Mouse (Mus musculus) liver, adult 10 weeks (tissue): ENCODE results near the gene Zfp385c. TPM values are rescaled to one million over a fixed set of nuclear protein-coding genes. Genes with fewer than 3 reads are reported as not detected.

Source experiments
- polyA plus RNA-seq: library from polyadenylated mRNA; stranded (reverse); fragments of 350-450 nt; fragmentation: Illumina TruSeq; extraction: RNeasy Lipid Tissue Mini Kit (QIAGEN cat#74804); gene quantifications from one replicate; pipeline ENCODE4 v1.2.3, GENCODE M21; 2014; ENCODE audit warnings: low read depth, low replicate concordance

The Zfp385c gene
- polyA plus RNA-seq = not detected

DNA sequence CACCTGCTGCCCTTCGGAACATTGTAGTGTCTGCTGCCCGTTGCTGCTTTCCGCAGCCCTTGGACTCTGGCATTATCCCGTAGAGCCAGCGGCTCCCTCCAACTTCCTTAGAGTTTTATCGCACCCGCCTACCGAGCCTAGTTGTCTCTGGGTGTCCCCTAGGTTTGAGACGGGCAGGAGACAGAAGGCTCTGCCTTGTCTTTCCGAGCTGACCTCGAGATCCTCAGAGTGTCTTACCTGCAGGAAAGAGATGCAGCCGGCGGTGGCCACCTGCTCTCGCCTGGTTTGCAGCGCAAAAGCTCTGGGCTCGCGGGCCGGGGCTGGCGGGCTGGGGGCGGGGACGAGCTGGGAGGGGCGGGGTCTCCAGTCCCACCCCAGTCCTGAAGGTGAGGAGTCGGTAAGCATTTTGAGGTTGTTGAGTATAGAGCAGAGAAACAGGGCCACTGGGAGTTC lies at the start of gene Zfp385c:
TSS of gene Zfp385c (minus strand) at position 292 of the 453 bp plus-strand sequence.

DNA sequence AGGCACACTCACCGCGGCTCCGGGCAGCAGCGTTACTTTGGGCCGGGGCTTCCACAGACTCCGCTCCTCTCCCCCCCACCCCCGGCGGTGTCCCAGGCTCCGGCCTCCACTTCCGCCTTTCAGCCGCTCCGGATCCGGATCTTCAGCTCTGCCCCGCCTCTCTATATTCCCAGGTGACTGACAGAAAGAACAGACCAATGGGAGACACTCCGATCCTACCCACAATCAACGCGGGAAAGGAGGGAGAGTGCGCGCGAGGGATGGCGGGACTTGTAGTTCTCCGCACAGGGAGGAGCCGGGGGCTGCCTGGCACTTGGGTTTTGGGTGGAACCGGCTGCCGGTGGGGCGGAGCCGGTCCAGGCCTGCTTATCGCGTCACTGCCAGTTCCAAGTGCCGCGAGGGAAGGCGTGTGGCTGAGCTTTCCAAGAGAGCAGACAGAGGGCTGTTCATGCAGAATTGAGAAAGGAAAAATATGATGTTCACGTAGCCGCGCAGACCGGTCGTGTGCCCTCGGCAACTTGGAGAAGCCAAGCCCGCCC lies 45.9 kb upstream of the Zfp385c start, which contains the start of gene Rab5c:
TSS of gene Rab5c (minus strand) at position 150 of the 539 bp plus-strand sequence.

DNA sequence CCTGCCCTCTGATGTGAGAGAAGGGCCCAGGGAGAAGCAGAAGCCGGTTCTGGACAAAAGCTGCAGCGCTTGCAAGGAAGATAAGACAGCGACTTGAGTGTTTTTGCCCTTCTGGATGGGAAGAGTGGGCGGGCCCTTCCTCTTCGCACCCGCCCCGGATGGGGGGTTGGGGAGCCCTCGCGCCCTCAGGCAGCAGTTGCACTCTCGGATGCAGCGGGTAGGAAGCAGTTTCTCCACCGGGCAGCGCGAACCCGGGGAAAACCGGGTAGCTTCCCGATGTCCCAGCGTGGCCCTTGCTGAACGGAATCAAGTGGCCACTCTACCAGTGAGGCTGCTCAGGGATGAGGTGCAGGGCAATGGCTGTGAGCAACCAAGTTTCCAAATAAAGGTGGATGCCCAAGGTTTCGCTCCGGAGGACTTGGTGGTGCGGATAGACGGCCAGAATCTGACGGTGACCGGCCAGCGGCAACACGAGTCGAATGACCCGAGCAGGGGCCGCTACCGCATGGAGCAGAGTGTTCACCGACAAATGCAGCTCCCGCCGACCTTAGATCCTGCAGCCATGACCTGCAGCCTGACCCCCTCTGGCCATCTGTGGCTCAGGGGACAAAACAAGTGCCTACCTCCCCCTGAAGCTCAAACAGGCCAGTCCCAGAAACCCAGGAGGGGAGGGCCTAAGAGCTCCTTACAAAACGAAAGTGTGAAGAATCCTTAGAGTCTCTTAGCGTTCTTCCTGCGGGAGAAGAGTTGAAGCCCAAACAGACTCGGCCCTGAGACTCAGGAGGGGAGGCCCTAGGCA lies 21.7 kb upstream of the Zfp385c start, which contains the start of gene Hspb9:
TSS of gene Hspb9 (plus strand) at position 116 of the 799 bp plus-strand sequence.

DNA sequence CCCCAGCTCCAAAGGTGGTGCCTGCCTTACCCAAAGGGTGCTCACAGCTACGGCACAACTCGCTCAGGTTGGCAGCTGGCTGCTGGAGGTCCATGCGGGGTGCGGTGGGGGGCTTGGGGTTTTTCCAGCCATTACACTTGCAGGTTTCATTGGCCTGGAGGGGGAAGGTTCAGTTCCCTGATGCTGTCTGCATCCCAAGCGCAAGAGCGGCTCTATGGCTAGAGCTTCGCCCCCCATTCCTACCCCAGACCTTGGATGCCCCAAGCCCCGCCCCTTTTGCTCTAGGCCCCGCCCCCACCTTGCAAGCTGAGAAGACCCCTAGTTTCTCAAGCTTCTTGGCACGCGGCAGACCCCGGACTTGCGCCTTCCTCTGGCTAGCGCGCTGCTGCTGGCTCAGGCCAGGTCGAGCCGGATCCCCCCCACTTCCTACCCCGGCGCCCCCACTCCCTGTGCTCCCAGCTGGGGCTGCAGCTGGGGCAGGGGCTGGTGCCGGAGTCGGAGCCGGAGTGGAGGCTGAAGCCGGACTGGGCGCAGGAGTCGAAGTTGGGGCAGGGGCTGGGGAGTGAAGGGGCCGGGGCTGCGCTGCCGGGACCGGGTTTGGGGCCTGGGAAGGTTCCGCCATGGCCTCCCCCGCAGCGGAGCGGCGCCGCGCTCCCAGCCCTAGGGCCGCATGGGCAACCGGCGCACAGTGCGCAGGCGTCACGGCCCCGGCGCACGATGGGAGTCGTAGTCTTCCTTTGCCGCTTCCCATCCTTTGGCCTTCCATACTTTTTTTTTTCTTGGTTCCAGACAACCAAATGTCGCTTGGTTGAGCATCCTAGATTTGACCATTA lies 19.7 kb upstream of the Zfp385c start, which contains the start of gene Kat2a:
TSS of gene Kat2a (minus strand) at position 683 of the 833 bp plus-strand sequence.

DNA sequence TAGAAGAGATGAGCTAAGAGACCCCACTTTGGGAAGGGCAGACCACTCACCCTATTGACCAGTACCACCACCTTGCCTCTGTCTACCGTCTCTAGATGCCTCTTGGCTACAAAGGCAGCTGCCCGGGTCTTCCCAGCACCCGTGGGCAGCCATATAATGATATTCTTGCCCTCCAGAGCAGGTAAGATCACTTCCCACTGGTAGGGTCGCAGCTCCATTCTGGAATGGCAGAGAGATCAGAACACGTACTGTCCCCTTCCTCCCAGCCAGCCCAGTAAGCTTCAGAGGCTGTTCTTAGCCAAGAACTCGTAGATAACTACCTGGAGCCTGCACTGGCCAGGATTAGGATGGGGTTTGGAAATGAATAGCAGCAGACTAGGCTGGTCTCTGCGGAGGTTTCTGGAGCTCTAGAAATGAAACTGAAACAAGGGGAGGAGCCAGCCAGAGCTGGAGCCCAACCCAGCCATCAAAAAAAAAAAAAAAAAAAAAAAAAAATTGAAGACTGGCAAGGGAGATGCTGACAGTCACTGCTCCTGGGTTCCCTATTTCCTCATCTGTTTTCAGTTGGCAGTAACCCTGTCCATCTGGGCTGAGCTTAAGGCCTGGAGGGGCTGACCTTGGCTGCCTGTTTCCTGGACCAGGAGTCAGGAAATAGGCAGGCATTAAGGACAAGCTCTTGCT lies 11.7 kb upstream of the Zfp385c start, which contains the start of gene Dhx58:
TSS of gene Dhx58 (minus strand) at position 421 of the 681 bp plus-strand sequence.

DNA sequence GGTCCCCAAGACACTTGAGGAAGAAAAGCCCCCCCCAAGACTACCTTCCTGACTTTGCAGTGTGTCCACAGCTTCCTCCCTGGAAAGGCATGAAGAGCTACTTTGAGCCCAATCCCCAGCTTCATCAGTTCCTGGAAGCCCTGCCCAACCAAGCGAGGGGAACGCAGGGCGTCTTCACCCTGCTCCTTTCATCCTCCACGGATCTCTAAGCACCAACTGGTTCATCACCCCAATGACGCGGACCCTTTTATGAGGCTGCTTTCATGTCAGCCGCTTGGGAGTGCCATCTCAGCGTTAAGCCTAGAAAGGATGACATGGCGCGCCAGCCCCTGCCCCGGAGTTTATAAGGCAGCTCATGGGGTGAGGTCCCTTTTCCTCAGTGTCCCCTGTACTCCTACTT lies 72.3 kb downstream of the Zfp385c start, which contains the start of gene Dnajc7:
TSS of gene Dnajc7 (minus strand) at position 187 of the 400 bp plus-strand sequence.

DNA sequence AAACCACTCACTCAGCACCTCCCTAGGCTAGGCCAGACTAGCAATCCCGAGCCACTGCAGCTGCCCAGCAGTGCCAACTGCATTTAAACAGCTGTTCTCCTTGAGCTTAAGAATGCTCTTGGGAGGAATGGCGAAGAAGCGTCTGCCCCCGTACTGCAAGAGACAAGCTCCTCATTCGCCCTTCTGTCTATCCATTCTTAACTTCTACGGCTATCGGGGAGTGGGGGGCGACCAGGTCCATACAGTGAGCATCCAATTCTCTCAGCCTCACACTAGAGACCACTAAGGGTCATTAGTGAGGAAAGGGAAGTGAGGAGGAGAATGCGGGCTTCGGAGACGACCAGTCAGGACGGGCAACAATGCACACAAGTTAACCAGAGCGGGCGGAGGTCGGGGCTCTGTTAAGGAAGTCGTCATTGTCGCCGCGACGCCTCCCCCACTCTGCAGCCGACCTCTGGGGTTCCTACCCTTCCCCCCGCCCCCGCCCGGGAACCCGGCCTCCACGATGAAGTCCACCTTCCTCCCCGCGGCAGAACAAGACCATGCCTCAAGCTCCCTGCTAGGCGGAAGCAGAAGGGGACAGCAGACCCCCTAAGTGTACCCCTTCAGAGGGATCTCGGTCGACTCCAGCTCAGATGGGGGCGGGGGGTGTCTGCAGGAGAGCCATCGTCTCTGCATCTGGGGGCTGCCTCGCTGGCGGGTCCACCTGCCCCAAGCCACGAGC lies 73.3 kb downstream of the Zfp385c start, which contains the start of gene Nkiras2:
TSS of gene Nkiras2 (plus strand) at position 484 of the 724 bp plus-strand sequence.

Other genes with a start within 250 kb of the Zfp385c start
- 1.7 TPM for gene Klhl11, start 219.7 kb downstream of the Zfp385c start, polyA plus RNA-seq
- gene Acly, start 164.5 kb downstream of the Zfp385c start, polyA plus RNA-seq = 70.6 TPM
- not detected for gene Ttc25, start 146.8 kb downstream of the Zfp385c start, polyA plus RNA-seq
- 3.5 TPM for gene Cnp, start 117.6 kb downstream of the Zfp385c start, polyA plus RNA-seq
- 2.1 TPM for gene Nkiras2, start 73.2 kb downstream of the Zfp385c start, polyA plus RNA-seq
- 75.5 TPM for gene Dnajc7, start 72.3 kb downstream of the Zfp385c start, polyA plus RNA-seq
- 4.0 TPM for gene Dhx58, start 11.8 kb upstream of the Zfp385c start, polyA plus RNA-seq
- gene Kat2a, start 20.0 kb upstream of the Zfp385c start, polyA plus RNA-seq = 1.1 TPM
- not detected for gene Hspb9, start 21.4 kb upstream of the Zfp385c start, polyA plus RNA-seq
- gene Rab5c, start 45.8 kb upstream of the Zfp385c start, polyA plus RNA-seq = 26.6 TPM
- gene Kcnh4, start 67.5 kb upstream of the Zfp385c start, polyA plus RNA-seq = not detected
- not detected for gene Hcrt, start 70.5 kb upstream of the Zfp385c start, polyA plus RNA-seq
- 2.0 TPM for gene Ghdc, start 78.5 kb upstream of the Zfp385c start, polyA plus RNA-seq
- gene Stat5b, start 158.3 kb upstream of the Zfp385c start, polyA plus RNA-seq = 12.6 TPM
- gene Stat5a, start 166.9 kb upstream of the Zfp385c start, polyA plus RNA-seq = 3.6 TPM
- 25.1 TPM for gene Stat3, start 247.1 kb upstream of the Zfp385c start, polyA plus RNA-seq